In genomic region chr11:102190848-102191247, GRCm38 (mm10) we compare ENCODE assay signal across 9 mouse cellular contexts. TPM values are rescaled to one million over a fixed set of nuclear protein-coding genes. Genes with fewer than 3 reads are reported as not detected.
DNase-seq lines count a peak whose midpoint lies in the region; ATAC-seq and TF ChIP-seq lines count a peak whose summit lies in the region.
"Had no signal": no experiment of that assay in that cellular context is flagged by ENCODE, and none has a peak within 500 bp of the region (broad histone marks: within the 10 kb centered on the region; RNA-seq: fewer than 3 reads in every experiment).

No protein-coding gene starts in this region.

- peak overlapping the region; percentile 88; the same call in 1 of the 2 replicates for H3K27ac ChIP-seq in layer of hippocampus, adult 2 months
- H3K27ac ChIP-seq in embryonic facial prominence, embryonic 15.5 days (replicated peaks) = 0 out of 2 replicates have a peak overlapping the region, but pooled peaks have one; percentile 25
- peak overlapping the region; percentile 62 for H3K27ac ChIP-seq in limb, embryonic 12.5 days
- H3K27ac ChIP-seq in neural tube, embryonic 14.5 days (ENCODE audit: low read depth, low read length) = no peak overlapping the region

- H3K27me3 ChIP-seq in embryonic facial prominence, embryonic 15.5 days = no peaks in the 10 kb centered on the region
- no peaks in the 10 kb centered on the region for H3K27me3 ChIP-seq in limb, embryonic 12.5 days
- no peaks in the 10 kb centered on the region for H3K27me3 ChIP-seq in neural tube, embryonic 14.5 days (ENCODE audit: control insufficient read depth, insufficient read depth, low read length)

- peak overlapping the region; percentile 88; the same call in 1 of the 2 replicates for H3K4me2 ChIP-seq in embryonic facial prominence, embryonic 15.5 days (replicated peaks)
- peak overlapping the region; percentile 88 for H3K4me2 ChIP-seq in limb, embryonic 12.5 days
- peak overlapping the region; percentile 54; the same call in 1 of the 2 replicates for H3K4me2 ChIP-seq in neural tube, embryonic 14.5 days (ENCODE audit: low read depth, low read length)

- H3K4me3 ChIP-seq in layer of hippocampus, adult 2 months = no peak overlapping the region; the same call in 1 of the 2 replicates
- H3K4me3 ChIP-seq in embryonic facial prominence, embryonic 15.5 days (replicated peaks) = peak overlapping the region; percentile 63; the same call in 1 of the 2 replicates
- peak overlapping the region; percentile 62 for H3K4me3 ChIP-seq in limb, embryonic 12.5 days (replicated peaks)
- H3K4me3 ChIP-seq in neural tube, embryonic 14.5 days (ENCODE audit: low read depth, low read length) = no peak overlapping the region

- no peak for TF ChIP-seq CTCF in layer of hippocampus, adult 2 months (conservative IDR thresholded peaks at IDR 0.05)

- peak overlapping the region; percentile 6; the same call in 1 of the 2 replicates for H3K9ac ChIP-seq in embryonic facial prominence, embryonic 15.5 days
- H3K9ac ChIP-seq in limb, embryonic 12.5 days (replicated peaks) = peak overlapping the region; percentile 42; the same call in 1 of the 2 replicates
- H3K9ac ChIP-seq in neural tube, embryonic 14.5 days (replicated peaks; ENCODE audit: low read depth, low read length) = no peak overlapping the region

- no peak for DNase-seq in layer of hippocampus, adult 2 months (ENCODE audit: low spot score in 2 of 2)
- DNase-seq in layer of hippocampus, adult 9-10 months (ENCODE audit: low spot score) = no peak
- no peak for DNase-seq in layer of hippocampus, adult 18-20 months (ENCODE audit: low spot score in 2 of 2)
- no peak for DNase-seq in spleen, adult 18-20 months
- DNase-seq in cerebellum, postnatal 4 days (ENCODE audit: low spot score in 2 of 2) = no peak
- DNase-seq: cerebellum, postnatal 36 days had no signal

- no peaks in the 10 kb centered on the region for H3K9me3 ChIP-seq in embryonic facial prominence, embryonic 15.5 days (replicated peaks)
- H3K9me3 ChIP-seq in limb, embryonic 12.5 days = no peaks in the 10 kb centered on the region
- no peaks in the 10 kb centered on the region for H3K9me3 ChIP-seq in neural tube, embryonic 14.5 days (ENCODE audit: control insufficient read depth, low read length)

- peaks cover 25% of the 10 kb centered on the region for H3K4me1 ChIP-seq in embryonic facial prominence, embryonic 15.5 days
- peaks cover 17% of the 10 kb centered on the region for H3K4me1 ChIP-seq in limb, embryonic 12.5 days (replicated peaks)
- peaks cover 6% of the 10 kb centered on the region for H3K4me1 ChIP-seq in neural tube, embryonic 14.5 days (ENCODE audit: control insufficient read depth, insufficient read depth, low read length)

- H3K36me3 ChIP-seq in embryonic facial prominence, embryonic 15.5 days = peaks cover 21% of the 10 kb centered on the region
- H3K36me3 ChIP-seq in limb, embryonic 12.5 days = peaks cover 37% of the 10 kb centered on the region
- peaks cover 9% of the 10 kb centered on the region for H3K36me3 ChIP-seq in neural tube, embryonic 14.5 days (ENCODE audit: control insufficient read depth, insufficient read depth, low read length)

- WGBS in embryonic facial prominence, embryonic 15.5 days = 40% methylated on average over 4 of the region's 4 CpGs
- WGBS in limb, embryonic 12.5 days = 36% methylated on average over 4 of the region's 4 CpGs
- 33% methylated on average over 4 of the region's 4 CpGs for WGBS in neural tube, embryonic 14.5 days

- ATAC-seq in embryonic facial prominence, embryonic 15.5 days (ENCODE audit: insufficient number of reproducible peaks, low FRiP score, low TSS enrichment, low read depth) = no peak
- no peak for ATAC-seq in limb, embryonic 12.5 days (ENCODE audit: insufficient number of reproducible peaks, insufficient read depth, low FRiP score, low TSS enrichment, low read depth)
- no peak for ATAC-seq in neural tube, embryonic 14.5 days (ENCODE audit: low read depth)

RNA-seq across cellular contexts. Expression of gene G6pc3, which starts 1.4 kb away (rescaled TPM):
- 10 to 100 TPM; 58.2 to 59.7 TPM for total RNA-seq in layer of hippocampus, adult 2 months (2021)
- polyA plus RNA-seq in embryonic facial prominence, embryonic 15.5 days (2015; fragmentation: Nextera tagmentation; extraction: Ambion mirVana) = 29.8 and 31.7 TPM in 2 replicates
- 36.6 and 36.8 TPM in 2 replicates for polyA plus RNA-seq in limb, embryonic 12.5 days (2016; fragmentation: Nextera tagmentation; extraction: Ambion mirVana)
- 32.5 and 42.5 TPM in 2 replicates for polyA plus RNA-seq in neural tube, embryonic 14.5 days (2014; fragmentation: Nextera tagmentation; extraction: Ambion mirVana)
- total RNA-seq in layer of hippocampus, adult 18-20 months (2021) = 10 to 100 TPM; 61.0 to 65.1 TPM

RNA-seq across cellular contexts. Expression of gene Lsm12, which starts 5.8 kb away (rescaled TPM):
- total RNA-seq in layer of hippocampus, adult 2 months (2021) = 10 to 100 TPM; 56.6 to 56.9 TPM
- polyA plus RNA-seq in embryonic facial prominence, embryonic 15.5 days (2015; fragmentation: Nextera tagmentation; extraction: Ambion mirVana) = 113 and 128 TPM in 2 replicates
- polyA plus RNA-seq in limb, embryonic 12.5 days (2016; fragmentation: Nextera tagmentation; extraction: Ambion mirVana) = 103 TPM in 2 replicates
- 74.4 and 77.5 TPM in 2 replicates for polyA plus RNA-seq in neural tube, embryonic 14.5 days (2014; fragmentation: Nextera tagmentation; extraction: Ambion mirVana)
- 10 to 100 TPM; 59.3 to 59.4 TPM for total RNA-seq in layer of hippocampus, adult 18-20 months (2021)

RNA-seq across cellular contexts. Expression of gene Tmem101, which starts 34.6 kb away (rescaled TPM):
- 10 to 100 TPM; 26.5 to 27.1 TPM for total RNA-seq in layer of hippocampus, adult 2 months (2021)
- polyA plus RNA-seq in embryonic facial prominence, embryonic 15.5 days (2015; fragmentation: Nextera tagmentation; extraction: Ambion mirVana) = 39.4 and 39.9 TPM in 2 replicates
- 40.6 and 44.2 TPM in 2 replicates for polyA plus RNA-seq in limb, embryonic 12.5 days (2016; fragmentation: Nextera tagmentation; extraction: Ambion mirVana)
- 30.7 and 36.2 TPM in 2 replicates for polyA plus RNA-seq in neural tube, embryonic 14.5 days (2014; fragmentation: Nextera tagmentation; extraction: Ambion mirVana)
- total RNA-seq in layer of hippocampus, adult 18-20 months (2021) = 10 to 100 TPM; 25.0 to 27.2 TPM

RNA-seq across cellular contexts. Expression of gene Hdac5, which starts 39.1 kb away (rescaled TPM):
- 100 to 1,000 TPM; 233 to 243 TPM for total RNA-seq in layer of hippocampus, adult 2 months (2021)
- polyA plus RNA-seq in embryonic facial prominence, embryonic 15.5 days (2015; fragmentation: Nextera tagmentation; extraction: Ambion mirVana) = 105 and 106 TPM in 2 replicates
- 58.1 and 64.3 TPM in 2 replicates for polyA plus RNA-seq in limb, embryonic 12.5 days (2016; fragmentation: Nextera tagmentation; extraction: Ambion mirVana)
- polyA plus RNA-seq in neural tube, embryonic 14.5 days (2014; fragmentation: Nextera tagmentation; extraction: Ambion mirVana) = 44.2 and 47.3 TPM in 2 replicates
- total RNA-seq in layer of hippocampus, adult 18-20 months (2021) = 100 to 1,000 TPM; 258 to 266 TPM

RNA-seq across cellular contexts. Expression of gene Nags, which starts 45.5 kb away (rescaled TPM):
- total RNA-seq in layer of hippocampus, adult 2 months (2021) = not detected
- polyA plus RNA-seq in embryonic facial prominence, embryonic 15.5 days (2015; fragmentation: Nextera tagmentation; extraction: Ambion mirVana) = 0.98 and 1.7 TPM in 2 replicates
- 0.24 TPM in 1 of 2 replicates, not detected in the other for polyA plus RNA-seq in limb, embryonic 12.5 days (2016; fragmentation: Nextera tagmentation; extraction: Ambion mirVana)
- polyA plus RNA-seq in neural tube, embryonic 14.5 days (2014; fragmentation: Nextera tagmentation; extraction: Ambion mirVana) = not detected in 2 replicates
- not detected for total RNA-seq in layer of hippocampus, adult 18-20 months (2021)

Comparison
In these comparisons a context has a peak if more than half of its experiments do, and no peak if none do; other contexts are left out.
1. H3K4me3 ChIP-seq: peak in embryonic facial prominence, embryonic 15.5 days (single experiment) and limb, embryonic 12.5 days (single experiment); none in layer of hippocampus, adult 2 months (single experiment) and neural tube, embryonic 14.5 days (single experiment).
2. Peak in every context shown above with its lines, with median percentiles within 50 percentile points of each other: H3K4me2 ChIP-seq.